Mouse (Mus musculus) stomach, embryonic 16.5 days (tissue): ENCODE measurements around the gene Kctd18. TPM values are rescaled to one million over a fixed set of nuclear protein-coding genes. Genes with fewer than 3 reads are reported as not detected.

ENCODE experiments used
- polyA plus RNA-seq: library from polyadenylated mRNA; unstranded; fragments of >200 nt; fragmentation: Nextera tagmentation; extraction: Ambion mirVana; gene quantifications from 2 replicates; pipeline ENCODE4 v1.2.1, GENCODE M21; 2015

Kctd18 gene
- polyA plus RNA-seq, 1 experiment from 2014 or later: 14.7 TPM

Other genes starting within 250 kb of the Kctd18 start
- gene Spats2l, start 244.8 kb downstream of the Kctd18 start, polyA plus RNA-seq: 88.6 and 95.9 TPM in 2 replicates
- 11.5 and 13.1 TPM in 2 replicates for gene Sgo2a, start 23.0 kb downstream of the Kctd18 start, polyA plus RNA-seq
- 0.31 and 0.32 TPM in 2 replicates for gene Aox1, start 11.0 kb upstream of the Kctd18 start, polyA plus RNA-seq
- gene Aox3, start 94.2 kb upstream of the Kctd18 start, polyA plus RNA-seq: 0.71 and 1.4 TPM in 2 replicates
- 0.17 and 0.18 TPM in 2 replicates for gene Aox4, start 191.4 kb upstream of the Kctd18 start, polyA plus RNA-seq